Mouse (Mus musculus): Measurements from ENCODE around the gene Dcaf17. TPM values are rescaled to one million over a fixed set of nuclear protein-coding genes. Genes with fewer than 3 reads are reported as not detected.

Dcaf17 gene
- total and polyA plus RNA-seq, 3 experiments: 15.6 to 28.1 (median 22.7) TPM

- DNase-seq (ENCODE audit: extremely low read depth): no peak
Observed at GRCm38 (mm10) chr2:71048896-71049295, 6.2 kb upstream of the Dcaf17 start.

GRCm38 (mm10) chr2:71050511-71050910 is 4.6 kb upstream of the Dcaf17 start:
- no peak overlapping the region for H3K9ac ChIP-seq (ENCODE audit: insufficient read depth, low read depth)
- TF ChIP-seq ZC3H11A (IDR thresholded peaks at IDR 0.05; ENCODE audit: low read depth, low read length): no peak
- no peak for TF ChIP-seq POLR2AphosphoS2 (IDR thresholded peaks at IDR 0.05; ENCODE audit: low read depth, low read length)
- in situ Hi-C loops (cut with MboI; ENCODE audit: low pct_ligation_motif_present, low pct_unique_long_range_greater_than_20kb, low sequenced_read_pairs) (no loop called here), dilution Hi-C loops (cut with MboI; ENCODE audit: extremely low pct_ligation_motif_present, extremely low pct_unique_long_range_greater_than_20kb, low sequenced_read_pairs) (no loop called here)
- H3K27me3 ChIP-seq (replicated peaks): no peaks in the 10 kb centered on the region
- no peaks in the 10 kb centered on the region for H3K79me2 ChIP-seq (replicated peaks; ENCODE audit: control insufficient read depth, extremely low read depth, insufficient read depth, poor library complexity, severe bottlenecking)
- H3K4me3 ChIP-seq (replicated peaks in 1 of 3; ENCODE audit: low read depth in 2 of 3, low read length in 2 of 3, poor library complexity in 1 of 3): no peak overlapping the region
- DNase-seq (ENCODE audit: extremely low read depth): no peak
- H3K36me3 ChIP-seq (replicated peaks in 1 of 2; ENCODE audit: control insufficient read depth in 1 of 2, insufficient read depth in 1 of 2, low read length in 1 of 2): peaks cover under 1 to 20% of the 10 kb centered on the region in 2 experiments
- no peaks in the 10 kb centered on the region for H3K9me3 ChIP-seq (replicated peaks; ENCODE audit: low read length)
- H3K4me2 ChIP-seq (ENCODE audit: insufficient read depth, low read depth, poor library complexity, severe bottlenecking): no peak overlapping the region
- H3K27ac ChIP-seq (ENCODE audit: insufficient read depth, low read depth): no peak overlapping the region
- H3K4me1 ChIP-seq (ENCODE audit: control insufficient read depth in 1 of 2, insufficient read depth in 2 of 2): peaks cover 9 to 16% of the 10 kb centered on the region in 2 experiments

More at GRCm38 (mm10) chr2:71048896-71049295, 6.2 kb upstream of the Dcaf17 start:
- H3K4me1 ChIP-seq (ENCODE audit: control insufficient read depth in 1 of 2, insufficient read depth in 2 of 2): peaks cover 5 to 13% of the 10 kb centered on the region in 2 experiments
- no peaks in the 10 kb centered on the region for H3K79me2 ChIP-seq (replicated peaks; ENCODE audit: control insufficient read depth, extremely low read depth, insufficient read depth, poor library complexity, severe bottlenecking)
- H3K4me3 ChIP-seq (replicated peaks in 1 of 3; ENCODE audit: low read depth in 2 of 3, low read length in 2 of 3, poor library complexity in 1 of 3): no peak overlapping the region
- dilution Hi-C loops (cut with MboI; ENCODE audit: extremely low pct_ligation_motif_present, extremely low pct_unique_long_range_greater_than_20kb, low sequenced_read_pairs) (no loop called here), in situ Hi-C loops (cut with MboI; ENCODE audit: low pct_ligation_motif_present, low pct_unique_long_range_greater_than_20kb, low sequenced_read_pairs) (loop anchor here (25.0 kb wide), 1 partner anchor 337 kb away; no protein-coding TSS in a partner anchor)
- peaks cover 3 to 26% of the 10 kb centered on the region in 2 experiments for H3K36me3 ChIP-seq (replicated peaks in 1 of 2; ENCODE audit: control insufficient read depth in 1 of 2, insufficient read depth in 1 of 2, low read length in 1 of 2)
- H3K4me2 ChIP-seq (ENCODE audit: insufficient read depth, low read depth, poor library complexity, severe bottlenecking): no peak overlapping the region
- no peaks in the 10 kb centered on the region for H3K27me3 ChIP-seq (replicated peaks)
- no peak overlapping the region for H3K9ac ChIP-seq (ENCODE audit: insufficient read depth, low read depth)
- no peak for TF ChIP-seq ZC3H11A (IDR thresholded peaks at IDR 0.05; ENCODE audit: low read depth, low read length)
- TF ChIP-seq NRF1 (IDR thresholded peaks at IDR 0.05; ENCODE audit: low read depth, low read length): no peak
- no peak for TF ChIP-seq RAD21 (IDR thresholded peaks at IDR 0.05; ENCODE audit: low read depth, low read length)
- no peak for TF ChIP-seq MAZ (IDR thresholded peaks at IDR 0.05; ENCODE audit: low read depth, low read length)
- no peak for TF ChIP-seq MYC (IDR thresholded peaks at IDR 0.05; ENCODE audit: low read depth, low read length)
- no peak for TF ChIP-seq JUND (conservative IDR thresholded peaks at IDR 0.05; ENCODE audit: low read depth, low read length)
- no peak for TF ChIP-seq POLR2A (IDR thresholded peaks at IDR 0.05; ENCODE audit: low read depth, low read length)
- TF ChIP-seq MAFK (IDR thresholded peaks at IDR 0.05; ENCODE audit: insufficient replicate concordance, low read length): no peak
- no peaks in the 10 kb centered on the region for H3K9me3 ChIP-seq (replicated peaks; ENCODE audit: low read length)
- no peak overlapping the region for H3K27ac ChIP-seq (ENCODE audit: insufficient read depth, low read depth)

- H3K36me3 ChIP-seq (replicated peaks in 1 of 2; ENCODE audit: control insufficient read depth in 1 of 2, insufficient read depth in 1 of 2, low read length in 1 of 2): peaks cover 10 to 23% of the 10 kb centered on the region in 2 experiments
- H3K9ac ChIP-seq (ENCODE audit: insufficient read depth, low read depth): peak overlapping the region; percentile 67
- peaks cover 5% of the 10 kb centered on the region for H3K9me3 ChIP-seq (replicated peaks; ENCODE audit: low read length)
- peak overlapping the region; percentile 88 for H3K4me2 ChIP-seq (ENCODE audit: insufficient read depth, low read depth, poor library complexity, severe bottlenecking)
- DNase-seq (ENCODE audit: extremely low read depth): peak; percentile 12
- TF ChIP-seq RCOR1 (conservative IDR thresholded peaks at IDR 0.05; ENCODE audit: low read depth, low read length) (no peak), ZMIZ1 (IDR thresholded peaks at IDR 0.05; ENCODE audit: low read depth, low read length) (no peak), JUN (IDR thresholded peaks at IDR 0.05; ENCODE audit: insufficient read depth, low read depth, low read length) (no peak), BHLHE40 (IDR thresholded peaks at IDR 0.05; ENCODE audit: low read depth, low read length) (no peak), NELFE (IDR thresholded peaks at IDR 0.05; ENCODE audit: low read depth, low read length) (no peak), IRF4 (IDR thresholded peaks at IDR 0.05; ENCODE audit: low read depth, low read length) (no peak), POLR2A (IDR thresholded peaks at IDR 0.05; ENCODE audit: low read depth, low read length) (no peak), GABPA (IDR thresholded peaks at IDR 0.05; ENCODE audit: insufficient replicate concordance, low read depth, low read length) (no peak)
- peak overlapping the region; percentile 70 to 96 (median 79) for H3K4me3 ChIP-seq (replicated peaks in 1 of 3; ENCODE audit: low read depth in 2 of 3, low read length in 2 of 3, poor library complexity in 1 of 3)
- peaks cover 9 to 23% of the 10 kb centered on the region in 2 experiments for H3K4me1 ChIP-seq (ENCODE audit: control insufficient read depth in 1 of 2, insufficient read depth in 2 of 2)
- no peaks in the 10 kb centered on the region for H3K27me3 ChIP-seq (replicated peaks)
- dilution Hi-C loops (cut with MboI; ENCODE audit: extremely low pct_ligation_motif_present, extremely low pct_unique_long_range_greater_than_20kb, low sequenced_read_pairs): no loop called here
- no peak overlapping the region for H3K27ac ChIP-seq (ENCODE audit: insufficient read depth, low read depth)
- no peaks in the 10 kb centered on the region for H3K79me2 ChIP-seq (replicated peaks; ENCODE audit: control insufficient read depth, extremely low read depth, insufficient read depth, poor library complexity, severe bottlenecking)
- in situ Hi-C loops (cut with MboI; ENCODE audit: low pct_ligation_motif_present, low pct_unique_long_range_greater_than_20kb, low sequenced_read_pairs): no loop called here
Observed at GRCm38 (mm10) chr2:71054716-71055115, 412 bp upstream of the Dcaf17 start.
